Mouse (Mus musculus): ENCODE measurements at regions not wholly inside any gene's neighbourhood (a gene's known extent, or its start where the extent isn't known, plus 50 kb on each side); places are given as distances from the start of the nearest gene placed in this dataset.

DNA sequence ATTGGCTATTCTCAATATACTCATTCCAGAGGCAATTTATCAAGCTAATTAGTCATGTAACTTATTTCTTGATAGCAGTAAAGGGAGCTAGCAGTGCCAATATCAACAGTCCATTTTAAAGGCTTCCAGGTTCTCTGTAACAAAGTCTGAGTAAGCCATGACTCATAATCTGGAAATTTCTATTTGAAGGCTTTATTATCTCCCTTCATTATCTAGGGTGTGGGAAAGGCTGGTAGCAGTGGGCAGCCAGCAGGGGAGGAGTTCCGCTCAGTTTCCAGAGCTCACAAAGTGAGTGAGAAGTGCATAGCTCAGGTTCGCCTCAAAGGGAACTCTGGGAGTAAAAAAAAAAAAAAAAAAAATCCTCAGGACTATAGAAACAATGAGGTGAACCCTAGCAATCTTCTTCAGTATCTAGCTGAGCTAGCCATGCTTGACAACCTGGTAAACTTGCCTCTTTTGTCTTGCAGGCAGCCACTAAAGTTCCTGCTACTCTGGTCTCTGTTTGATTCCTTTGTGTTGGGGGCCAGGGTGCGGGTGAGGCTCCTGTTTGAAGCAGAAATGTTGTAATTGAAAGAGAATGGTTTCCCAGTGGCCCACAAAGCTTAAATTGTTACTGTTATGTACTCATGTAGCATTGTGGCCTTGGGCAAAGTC lies 68.7 kb upstream of the Itprid2 start:
- TF ChIP-seq CTCF (IDR thresholded peaks at IDR 0.05) (no peak), EP300 (IDR thresholded peaks at IDR 0.05) (no peak)

Measured in lung, postnatal 0 days (tissue).